Comparison of ENCODE assay signal across 21 mouse cellular contexts in genomic region chr17:57330993-57331392, GRCm38 (mm10). TPM values are rescaled to one million over a fixed set of nuclear protein-coding genes. Genes with fewer than 3 reads are reported as not detected.
DNase-seq lines count a peak whose midpoint lies in the region; ATAC-seq and TF ChIP-seq lines count a peak whose summit lies in the region.
"Had no signal": no experiment of that assay in that cellular context is flagged by ENCODE, and none has a peak within 500 bp of the region (broad histone marks: within the 10 kb centered on the region; RNA-seq: fewer than 3 reads in every experiment).

No protein-coding gene starts in this region.

- no peaks in the 10 kb centered on the region for H3K79me2 ChIP-seq in heart, adult 2 months (replicated peaks; ENCODE audit: control insufficient read depth, insufficient read depth, low read length)
- H3K79me2 ChIP-seq in MEL (ENCODE audit: control insufficient read depth, insufficient read depth, low read length, poor library complexity): no peaks in the 10 kb centered on the region; the same call in 1 of the 2 replicates

- no peaks in the 10 kb centered on the region for H3K27me3 ChIP-seq in heart, adult 2 months (ENCODE audit: control insufficient read depth, insufficient read depth, low read length)
- H3K27me3 ChIP-seq in MEL (ENCODE audit: control insufficient read depth in 1 of 2, insufficient read depth in 2 of 2, low read length in 2 of 2): no peaks in the 10 kb centered on the region
- H3K27me3 ChIP-seq: embryonic facial prominence, embryonic 13.5 days; forebrain, embryonic 13.5 days; heart, embryonic 13.5 days; hindbrain, embryonic 15.5 days had no signal

- H3K9me3 ChIP-seq in MEL (replicated peaks; ENCODE audit: insufficient read depth, low read length): no peaks in the 10 kb centered on the region
- H3K9me3 ChIP-seq: embryonic facial prominence, embryonic 13.5 days; forebrain, embryonic 13.5 days; heart, embryonic 13.5 days; hindbrain, embryonic 15.5 days had no signal

- intact Hi-C loops in heart, adult 2 months (cut with DNase I): loop anchor here (10.0 kb wide), 1 partner anchor 526 kb away; no protein-coding TSS in a partner anchor

- H3K27ac ChIP-seq in heart, adult 2 months: no peak overlapping the region
- no peak overlapping the region for H3K27ac ChIP-seq in MEL (ENCODE audit: control insufficient read depth, low read depth, low read length)
- H3K27ac ChIP-seq: embryonic facial prominence, embryonic 13.5 days; forebrain, embryonic 13.5 days; gastrocnemius, adult 2 months; heart, embryonic 13.5 days; hindbrain, embryonic 15.5 days had no signal

- H3K4me3 ChIP-seq in heart, adult 2 months: no peak overlapping the region
- H3K4me3 ChIP-seq in MEL (ENCODE audit: control insufficient read depth in 1 of 2, insufficient read depth in 1 of 2, low read depth in 2 of 2, low read length in 2 of 2): no peak overlapping the region
- H3K4me3 ChIP-seq: embryonic facial prominence, embryonic 13.5 days; forebrain, embryonic 13.5 days; gastrocnemius, adult 2 months; heart, embryonic 13.5 days; hindbrain, embryonic 15.5 days had no signal

- peak; percentile 55 for ATAC-seq in megakaryocyte, adult 5-6 weeks (ENCODE audit: poor library complexity, severe bottlenecking)
- ATAC-seq in erythroblast, adult 5-6 weeks (replicated peaks; ENCODE audit: low FRiP score, poor library complexity, severe bottlenecking): no peak
- ATAC-seq: forebrain, embryonic 13.5 days; forebrain, postnatal 0 days; intestine, embryonic 16.5 days had no signal

- TF ChIP-seq EP300 in heart, adult 2 months (IDR thresholded peaks at IDR 0.05; ENCODE audit: insufficient read depth, low read depth, low read length): no peak
- TF ChIP-seq EP300 in MEL (IDR thresholded peaks at IDR 0.05; ENCODE audit: low read depth in 1 of 2, low read length in 2 of 2): no peak

- DNase-seq in heart, adult 11 months: peak; percentile 85
- DNase-seq in heart, adult 2 months: no peak
- no peak for DNase-seq in MEL (ENCODE audit: low read depth, low spot score)
- no peak for DNase-seq in embryo, embryonic 9.5 days (ENCODE audit: extremely low spot score)
- DNase-seq in heart, adult 9 months (ENCODE audit: low spot score in 2 of 2): no peak
- DNase-seq: adrenal gland, adult 8-10 months; adrenal gland, postnatal 36 days; cerebellum, adult 2 months; cerebellum, postnatal 10 days; forebrain, postnatal 0 days; gastrocnemius, adult 2 months; gastrocnemius, postnatal 25 days; heart, postnatal 36 days had no signal

- H3K36me3 ChIP-seq in heart, adult 2 months (ENCODE audit: control insufficient read depth, insufficient read depth, low read length): no peaks in the 10 kb centered on the region
- H3K36me3 ChIP-seq in MEL (ENCODE audit: control insufficient read depth in 1 of 2, insufficient read depth in 2 of 2, low read length in 2 of 2): peaks cover 0 to 3% of the 10 kb centered on the region in 2 experiments; a peak in 3 of 4 replicates
- H3K36me3 ChIP-seq: embryonic facial prominence, embryonic 13.5 days; heart, embryonic 13.5 days; hindbrain, embryonic 15.5 days had no signal

- no peak for TF ChIP-seq RAD21 in MEL (IDR thresholded peaks at IDR 0.05; ENCODE audit: low read depth, low read length)

- no peak for TF ChIP-seq POLR2A in heart, adult 2 months (IDR thresholded peaks at IDR 0.05; ENCODE audit: insufficient read depth, low read depth, low read length)
- TF ChIP-seq POLR2A in MEL (IDR thresholded peaks at IDR 0.05; ENCODE audit: control insufficient read depth in 1 of 2, insufficient read depth in 1 of 2, low read depth in 1 of 2, low read length in 2 of 2, poor library complexity in 1 of 2): no peak; a peak in 1 of 4 replicates

- WGBS in heart, adult 2 months: 69% methylated on average over 8 of the region's 8 CpGs

- H3K9ac ChIP-seq in heart, adult 2 months (ENCODE audit: low read depth, low read length): no peak overlapping the region
- H3K9ac ChIP-seq in MEL (ENCODE audit: control insufficient read depth, low read depth, low read length, poor library complexity, severe bottlenecking): no peak overlapping the region
- H3K9ac ChIP-seq: embryonic facial prominence, embryonic 13.5 days; forebrain, embryonic 13.5 days; forebrain, postnatal 0 days; heart, embryonic 13.5 days; hindbrain, embryonic 15.5 days had no signal

- TF ChIP-seq CTCF in heart, adult 2 months (IDR thresholded peaks at IDR 0.05): no peak
- no peak for TF ChIP-seq CTCF in MEL (IDR thresholded peaks at IDR 0.05 in 2 of 3, conservative IDR thresholded peaks at IDR 0.05 in 1 of 3; ENCODE audit: control insufficient read depth in 1 of 3, insufficient read depth in 1 of 3, low read depth in 2 of 3, low read length in 3 of 3, poor library complexity in 1 of 3, severe bottlenecking in 1 of 3)

- no peaks in the 10 kb centered on the region for H3K4me1 ChIP-seq in heart, adult 2 months (ENCODE audit: control insufficient read depth, insufficient read depth, low read length)
- peaks cover 0 to 11% of the 10 kb centered on the region in 2 experiments; a peak in 1 of 4 replicates for H3K4me1 ChIP-seq in MEL (ENCODE audit: control insufficient read depth in 1 of 2, insufficient read depth in 2 of 2, low read length in 2 of 2)

TF ChIP-seq in MEL, 35 proteins besides CTCF, POLR2A, EP300 and RAD21:
- no peak for TF ChIP-seq ETS1 (IDR thresholded peaks at IDR 0.05; ENCODE audit: low read depth, low read length)
- TF ChIP-seq KAT2A (conservative IDR thresholded peaks at IDR 0.05; ENCODE audit: low read depth, low read length): no peak
- no peak for TF ChIP-seq CHD2 (IDR thresholded peaks at IDR 0.05; ENCODE audit: low read length)
- TF ChIP-seq GABPA (IDR thresholded peaks at IDR 0.05; ENCODE audit: low read depth, low read length): no peak
- TF ChIP-seq POLR2AphosphoS2 (IDR thresholded peaks at IDR 0.05; ENCODE audit: low read length): 0 out of 2 replicates have a peak, but pooled peaks have one; percentile 2
- no peak for TF ChIP-seq SMC3 (IDR thresholded peaks at IDR 0.05; ENCODE audit: low read depth, low read length)

RNA-seq across cellular contexts. Expression of gene Adgre1, which starts 27.5 kb away (rescaled TPM):
- 10 to 100 TPM in 1 of 2 experiments, 1 to 10 TPM in 1; 8.6 to 12.6 TPM for total RNA-seq in heart, adult 2 months (2021)
- 7.9 and 11.0 TPM in 2 replicates for polyA plus RNA-seq in heart, adult 2 months (2012; rRNA removed)
- not detected in 2 replicates for total RNA-seq in MEL (2012; rRNA removed)
- not detected for polyA plus RNA-seq in MEL (2012; ENCODE audit: insufficient read depth in 1 of 2, insufficient read length in 2 of 2, low read depth in 1 of 2, low replicate concordance in 2 of 2, missing spikeins in 1 of 2)
- total RNA-seq in megakaryocyte, adult 5-6 weeks (2015): 53.0 and 62.3 TPM in 2 replicates
- total RNA-seq in megakaryocyte, adult 5-6 weeks (2017): 107 and 116 TPM in 2 replicates
- total RNA-seq in erythroblast, adult 5-6 weeks (2015; ENCODE audit: low replicate concordance): 24.2 and 34.1 TPM in 2 replicates
- 19.7 and 26.8 TPM in 2 replicates for total RNA-seq in erythroblast, adult 5-6 weeks (2017; ENCODE audit: low replicate concordance)
- polyA plus RNA-seq: C2C12 had no signal

RNA-seq across cellular contexts. Expression of gene Vav1, which starts 52.1 kb away (rescaled TPM):
- total RNA-seq in heart, adult 2 months (2021): 1 to 10 TPM; 1.9 to 2.2 TPM
- polyA plus RNA-seq in heart, adult 2 months (2012; rRNA removed): 1.8 and 2.0 TPM in 2 replicates
- total RNA-seq in MEL (2012; rRNA removed): 81.8 and 86.7 TPM in 2 replicates
- 10 to 100 TPM in 1 of 2 experiments, not detected in 1; 99.6 TPM for polyA plus RNA-seq in MEL (2012; ENCODE audit: insufficient read depth in 1 of 2, insufficient read length in 2 of 2, low read depth in 1 of 2, low replicate concordance in 2 of 2, missing spikeins in 1 of 2)
- 84.7 and 92.2 TPM in 2 replicates for total RNA-seq in megakaryocyte, adult 5-6 weeks (2015)
- 307 and 321 TPM in 2 replicates for total RNA-seq in megakaryocyte, adult 5-6 weeks (2017)
- total RNA-seq in erythroblast, adult 5-6 weeks (2015; ENCODE audit: low replicate concordance): 22.9 and 30.5 TPM in 2 replicates
- 38.3 and 38.8 TPM in 2 replicates for total RNA-seq in erythroblast, adult 5-6 weeks (2017; ENCODE audit: low replicate concordance)
- polyA plus RNA-seq: C2C12 had no signal

Comparison
In these comparisons a context has a peak if more than half of its experiments do, and no peak if none do; other contexts are left out.
1. RNA of gene Vav1, which starts 52.1 kb away (total RNA-seq): 84.7 to 321 TPM in megakaryocyte, adult 5-6 weeks, 81.8 to 86.7 TPM in MEL and 22.9 to 38.8 TPM in erythroblast, adult 5-6 weeks; 1.9 to 2.2 TPM in heart, adult 2 months; every median in the first group is over 4 times any median in the second.